Mouse (Mus musculus) erythroblast, embryonic 14.5 days (primary cell): ENCODE results near the gene S100a10.

Experiments
- GATA1 ChIP-seq: IDR thresholded peaks from 2 replicates; pipeline ENCODE4 v1.6.1; 2012; ENCODE audit warnings: low read length, inconsistent platforms, mixed read lengths
- TAL1 ChIP-seq: IDR thresholded peaks from 3 replicates; pipeline ENCODE4 v1.6.1; 2012; ENCODE audit warnings: low read length, inconsistent platforms, mixed read lengths

- no peak for TF ChIP-seq GATA1
- no peak for TF ChIP-seq TAL1
Measured at GRCm38 (mm10) chr3:93557471-93557870, 2.6 kb downstream of the S100a10 start.
